Mouse (Mus musculus) spleen, adult 2 months (tissue): ENCODE data around the gene Ptprn2. TPM values are rescaled to one million over a fixed set of nuclear protein-coding genes. Genes with fewer than 3 reads are reported as not detected.

Source experiments
- DNase-seq, 2 experiments: peaks; one replicate each; pipeline versions ENCODE4 v3.0.0 to v3.0.0-alpha.2; 2012 to 2021; ENCODE audit warnings: low spot score in 2 of 2, low read depth in 1 of 2
- H3K27ac ChIP-seq: fragments of 200-500 bp; 2 replicates; pipeline ENCODE4 v1.5.1; 2012; ENCODE audit warnings: low read length, inconsistent platforms; ENCODE audit not compliant: insufficient read depth
- H3K27me3 ChIP-seq: fragments of 200-500 bp; 2 replicates; pipeline ENCODE4 v1.6.1; 2012; ENCODE audit warnings: mild to moderate bottlenecking, moderate library complexity, low read length, inconsistent platforms; ENCODE audit not compliant: control insufficient read depth, insufficient read depth
- H3K36me3 ChIP-seq: fragments of 200-500 bp; 2 replicates; pipeline ENCODE4 v1.6.1; 2012; ENCODE audit warnings: mild to moderate bottlenecking, low read length, inconsistent platforms; ENCODE audit not compliant: control insufficient read depth, insufficient read depth
- H3K4me1 ChIP-seq: fragments of 200-500 bp; 2 replicates; pipeline ENCODE4 v1.6.1; 2011; ENCODE audit warnings: inconsistent platforms; ENCODE audit not compliant: control insufficient read depth, insufficient read depth, insufficient read length
- H3K4me3 ChIP-seq: fragments of 200-500 bp; 2 replicates; pipeline ENCODE4 v1.5.1; 2011; ENCODE audit warnings: mild to moderate bottlenecking, inconsistent platforms; ENCODE audit not compliant: insufficient read depth, insufficient read length; ENCODE audit errors: extremely low read depth
- CTCF ChIP-seq: fragments of 200-500 bp; IDR thresholded peaks from 2 replicates; pipeline ENCODE4 v1.5.1; 2011; ENCODE audit warnings: mild to moderate bottlenecking, inconsistent platforms; ENCODE audit not compliant: insufficient read depth, insufficient read length, insufficient replicate concordance; ENCODE audit errors: extremely low read depth
- POLR2A ChIP-seq: fragments of 200-500 bp; IDR thresholded peaks from 2 replicates; pipeline ENCODE4 v1.6.1; 2011; ENCODE audit warnings: low read depth, low read length, inconsistent platforms
- WGBS: fragments of 180-500 bp; shearing (Covaris S2); methylation state at CpG from one replicate; pipeline ENCODE4 v1.1.7; 2018; 5-methylcytosine and 5-hydroxymethylcytosine counted together
- polyA plus RNA-seq: library from polyadenylated mRNA; depleted of rRNA; stranded (reverse); fragments of >200 nt; gene quantifications from 2 replicates; pipeline ENCODE4 v1.2.3, GENCODE M21; 2012

The Ptprn2 gene
- polyA plus RNA-seq, 1 experiment = 0.96 TPM

GRCm38 (mm10) chr12:116952452-116953205 is 467.1 kb downstream of the Ptprn2 start:
- no peak for TF ChIP-seq POLR2A
- TF ChIP-seq CTCF = no peak
- Histone ChIP-seq H3K27me3 (no peaks in the 10 kb centered on the region), H3K27ac (no peak overlapping the region), H3K36me3 (no peaks in the 10 kb centered on the region), H3K4me1 (no peaks in the 10 kb centered on the region), H3K4me3 (no peak overlapping the region)
- WGBS = 87% methylated on average over 13 of the region's 13 CpGs
- no peak for DNase-seq

- DNase-seq = no peak
These were observed 473.6 kb downstream of the Ptprn2 start for GRCm38 (mm10) chr12:116959164-116959563.

DNA sequence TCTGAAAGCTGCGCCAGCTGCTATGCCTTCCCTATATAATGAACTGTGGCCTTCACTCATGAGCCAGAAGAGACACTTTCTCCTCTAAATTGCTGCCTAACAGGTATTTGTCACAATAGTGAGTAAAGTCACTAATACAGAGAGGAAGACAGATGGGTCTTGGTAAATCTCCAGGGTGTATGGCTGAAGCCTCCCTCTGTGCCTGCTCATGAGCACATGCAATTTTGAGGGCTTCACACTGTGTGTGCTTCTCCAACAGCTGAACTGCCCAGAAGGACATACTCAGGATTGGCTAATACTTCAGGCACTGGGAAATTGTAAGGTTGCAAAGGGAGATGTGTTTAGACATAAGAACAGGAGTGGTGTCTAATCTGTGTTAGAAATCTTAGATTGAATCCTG is 478.4 kb downstream of the Ptprn2 start:
- Histone ChIP-seq H3K36me3 (no peaks in the 10 kb centered on the region), H3K4me3 (no peak overlapping the region), H3K4me1 (no peaks in the 10 kb centered on the region), H3K27ac (no peak overlapping the region), H3K27me3 (no peaks in the 10 kb centered on the region)
- 91% methylated on average over 1 of the region's 1 CpGs for WGBS
- TF ChIP-seq CTCF (no peak), POLR2A (no peak)
- DNase-seq = no peak

More at GRCm38 (mm10) chr12:116959164-116959563, 473.6 kb downstream of the Ptprn2 start:
- TF ChIP-seq POLR2A (no peak), CTCF (no peak)
- Histone ChIP-seq H3K4me1 (no peaks in the 10 kb centered on the region), H3K27ac (no peak overlapping the region), H3K4me3 (no peak overlapping the region), H3K27me3 (no peaks in the 10 kb centered on the region), H3K36me3 (no peaks in the 10 kb centered on the region)
- 100% methylated on average over 2 of the region's 2 CpGs for WGBS

GRCm38 (mm10) chr12:116968215-116968939 is 482.9 kb downstream of the Ptprn2 start:
- H3K36me3 ChIP-seq = no peaks in the 10 kb centered on the region
- H3K4me3 ChIP-seq = no peak overlapping the region
- H3K4me1 ChIP-seq = no peaks in the 10 kb centered on the region
- 73% methylated on average over 8 of the region's 8 CpGs for WGBS
- TF ChIP-seq CTCF (no peak), POLR2A (no peak)
- H3K27ac ChIP-seq = no peak overlapping the region
- no peak for DNase-seq
- H3K27me3 ChIP-seq = no peaks in the 10 kb centered on the region

DNA sequence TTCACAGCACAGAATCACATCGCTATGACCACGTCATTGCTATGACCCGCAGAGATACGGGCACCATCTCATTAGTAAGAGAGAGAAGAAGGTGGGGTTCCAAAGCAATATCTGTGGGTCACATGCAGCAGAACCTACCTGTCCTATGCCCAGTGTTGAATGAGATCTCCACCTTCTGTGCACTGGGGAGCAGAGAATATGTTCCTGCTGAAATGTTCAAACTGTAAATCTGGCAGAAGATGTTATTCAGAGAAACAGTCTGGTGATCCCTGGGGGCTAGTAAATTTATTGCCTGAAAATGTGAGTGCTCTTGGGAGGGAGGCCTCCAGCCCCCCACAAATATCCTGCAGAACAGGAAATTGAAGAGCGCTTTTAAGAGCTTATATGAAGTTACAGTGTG is 490.0 kb downstream of the Ptprn2 start:
- H3K36me3 ChIP-seq = no peaks in the 10 kb centered on the region
- no peaks in the 10 kb centered on the region for H3K27me3 ChIP-seq
- H3K4me1 ChIP-seq = no peaks in the 10 kb centered on the region
- WGBS = 81% methylated on average over 5 of the region's 5 CpGs
- no peak overlapping the region for H3K4me3 ChIP-seq
- TF ChIP-seq CTCF (no peak), POLR2A (no peak)
- H3K27ac ChIP-seq = no peak overlapping the region
- no peak for DNase-seq

GRCm38 (mm10) chr12:116976981-116977380 is 491.5 kb downstream of the Ptprn2 start:
- DNase-seq = no peak
- no peak overlapping the region for H3K4me3 ChIP-seq
- H3K27me3 ChIP-seq = no peaks in the 10 kb centered on the region
- WGBS = 75% methylated on average over 6 of the region's 6 CpGs
- H3K36me3 ChIP-seq = no peaks in the 10 kb centered on the region
- TF ChIP-seq CTCF = no peak
- no peak for TF ChIP-seq POLR2A
- H3K4me1 ChIP-seq = no peaks in the 10 kb centered on the region
- no peak overlapping the region for H3K27ac ChIP-seq

GRCm38 (mm10) chr12:116978201-116978600 is 492.7 kb downstream of the Ptprn2 start:
- 76% methylated on average over 6 of the region's 6 CpGs for WGBS
- no peak for TF ChIP-seq CTCF

More at GRCm38 (mm10) chr12:116978201-116978600, 492.7 kb downstream of the Ptprn2 start:
- Histone ChIP-seq H3K36me3 (no peaks in the 10 kb centered on the region), H3K4me1 (no peaks in the 10 kb centered on the region), H3K27me3 (no peaks in the 10 kb centered on the region), H3K27ac (no peak overlapping the region), H3K4me3 (no peak overlapping the region)
- DNase-seq = no peak
